Mouse (Mus musculus): Measurements from ENCODE around the gene Prdm8. TPM values are rescaled to one million over a fixed set of nuclear protein-coding genes. Genes with fewer than 3 reads are reported as not detected.

Prdm8 gene
- polyA plus RNA-seq, 1 experiment from 2014 or later = not detected

Other genes with a start within 250 kb of the Prdm8 start
- 7.0 and 8.3 TPM in 2 replicates for gene Antxr2, start 136.2 kb upstream of the Prdm8 start, polyA plus RNA-seq (2014; fragmentation: Nextera tagmentation; extraction: Ambion mirVana)
- gene Fgf5, start 87.0 kb downstream of the Prdm8 start, polyA plus RNA-seq (2014; fragmentation: Nextera tagmentation; extraction: Ambion mirVana) = 2.3 and 2.8 TPM in 2 replicates
- 0.70 TPM in 1 of 2 replicates, not detected in the other for gene Cfap299, start 162.1 kb downstream of the Prdm8 start, polyA plus RNA-seq (2014; fragmentation: Nextera tagmentation; extraction: Ambion mirVana)

Data from liver, embryonic 11.5 days (tissue).